Mouse (Mus musculus) liver, embryonic 16.5 days (tissue): ENCODE measurements at regions not wholly inside any gene's neighbourhood (a gene's known extent, or its start where the extent isn't known, plus 50 kb on each side); places are given as distances from the start of the nearest gene placed in this dataset.

ENCODE experiments used
- ATAC-seq: fragments of 200-750 bp; cut with Nextera tagmentation; 2 replicates; pipeline ENCODE4 v1.8.0; 2017; ENCODE audit warnings: low read depth, mild to moderate bottlenecking, moderate number of reproducible peaks, moderate library complexity
- H3K27ac ChIP-seq: fragments of 300-500 bp; sonication (generic); 2 replicates; pipeline ENCODE4 v1.5.1; 2014; ENCODE audit warnings: mild to moderate bottlenecking, low read length
- H3K27me3 ChIP-seq: fragments of 300-500 bp; sonication (generic); 2 replicates; pipeline ENCODE4 v1.6.1; 2014; ENCODE audit warnings: low read depth, low read length, mixed read lengths; ENCODE audit not compliant: control insufficient read depth, insufficient read depth
- H3K36me3 ChIP-seq: fragments of 300-500 bp; sonication (generic); 2 replicates; pipeline ENCODE4 v1.6.1; 2014; ENCODE audit warnings: mild to moderate bottlenecking; ENCODE audit not compliant: control insufficient read depth, insufficient read depth
- H3K4me1 ChIP-seq: fragments of 300-500 bp; sonication (generic); 2 replicates; pipeline ENCODE4 v1.6.1; 2014; ENCODE audit warnings: low read depth, low read length, mixed read lengths; ENCODE audit not compliant: control insufficient read depth
- H3K4me2 ChIP-seq: fragments of 300-500 bp; sonication (generic); 2 replicates; pipeline ENCODE4 v1.6.1; 2014; ENCODE audit warnings: low read depth, low read length, mixed read lengths
- H3K4me3 ChIP-seq: fragments of 300-500 bp; sonication (generic); 2 replicates; pipeline ENCODE4 v1.5.1; 2014; ENCODE audit warnings: low read depth, mild to moderate bottlenecking, low read length
- H3K9ac ChIP-seq: fragments of 300-500 bp; sonication (generic); 2 replicates; pipeline ENCODE4 v1.6.1; 2014; ENCODE audit warnings: low read depth, low read length
- H3K9me3 ChIP-seq: fragments of 300-500 bp; sonication (generic); replicated peaks from 2 replicates; pipeline ENCODE4 v1.6.1; 2016; ENCODE audit warnings: low read length; ENCODE audit not compliant: control insufficient read depth
- WGBS: fragments of 180-500 bp; shearing (Covaris S2); extraction: QIAGEN DNeasy Blood & Tissue Kit; methylation state at CpG from one replicate; pipeline ENCODE4 v1.1.7; 2014; ENCODE audit not compliant: insufficient replicate concordance; 5-methylcytosine and 5-hydroxymethylcytosine counted together

GRCm38 (mm10) chr10:21743396-21743795 lies 138.6 kb upstream of the Sgk1 start:
- Histone ChIP-seq H3K27ac (no peak overlapping the region), H3K4me3 (no peak overlapping the region), H3K4me1 (no peaks in the 10 kb centered on the region), H3K27me3 (no peaks in the 10 kb centered on the region), H3K4me2 (no peak overlapping the region), H3K9me3 (no peaks in the 10 kb centered on the region), H3K36me3 (no peaks in the 10 kb centered on the region), H3K9ac (no peak overlapping the region)
- no peak for ATAC-seq
- 66% methylated on average over 4 of the region's 4 CpGs for WGBS

GRCm38 (mm10) chr10:21744341-21744955 lies 137.5 kb upstream of the Sgk1 start:
- 55% methylated on average over 6 of the region's 6 CpGs for WGBS
- ATAC-seq = no peak
- H3K4me2 ChIP-seq = no peak overlapping the region
- no peak overlapping the region for H3K9ac ChIP-seq
- no peaks in the 10 kb centered on the region for H3K27me3 ChIP-seq
- no peaks in the 10 kb centered on the region for H3K36me3 ChIP-seq
- no peaks in the 10 kb centered on the region for H3K4me1 ChIP-seq
- H3K9me3 ChIP-seq = no peaks in the 10 kb centered on the region
- no peak overlapping the region for H3K27ac ChIP-seq
- no peak overlapping the region for H3K4me3 ChIP-seq

- no peaks in the 10 kb centered on the region for H3K9me3 ChIP-seq
- H3K4me2 ChIP-seq = no peak overlapping the region
- ATAC-seq = no peak
- no peaks in the 10 kb centered on the region for H3K4me1 ChIP-seq
- no peak overlapping the region for H3K4me3 ChIP-seq
- no peak overlapping the region for H3K27ac ChIP-seq
- 26% methylated on average over 4 of the region's 4 CpGs for WGBS
- H3K9ac ChIP-seq = no peak overlapping the region
- no peaks in the 10 kb centered on the region for H3K36me3 ChIP-seq
- no peaks in the 10 kb centered on the region for H3K27me3 ChIP-seq
Observed at GRCm38 (mm10) chr10:21745940-21746487, 136.0 kb upstream of the Sgk1 start.

GRCm38 (mm10) chr10:21746713-21747112 lies 135.3 kb upstream of the Sgk1 start:
- no peaks in the 10 kb centered on the region for H3K36me3 ChIP-seq
- no peak for ATAC-seq
- no peaks in the 10 kb centered on the region for H3K9me3 ChIP-seq
- no peak overlapping the region for H3K4me2 ChIP-seq
- no peak overlapping the region for H3K4me3 ChIP-seq
- H3K4me1 ChIP-seq = no peaks in the 10 kb centered on the region
- H3K27ac ChIP-seq = no peak overlapping the region
- WGBS = 21% methylated on average over 9 of the region's 9 CpGs
- no peaks in the 10 kb centered on the region for H3K27me3 ChIP-seq
- H3K9ac ChIP-seq = no peak overlapping the region

- Histone ChIP-seq H3K4me2 (no peak overlapping the region), H3K4me1 (no peaks in the 10 kb centered on the region), H3K9me3 (no peaks in the 10 kb centered on the region), H3K36me3 (no peaks in the 10 kb centered on the region), H3K4me3 (no peak overlapping the region), H3K27ac (no peak overlapping the region), H3K27me3 (no peaks in the 10 kb centered on the region), H3K9ac (no peak overlapping the region)
- no peak for ATAC-seq
- WGBS = 39% methylated on average over 6 of the region's 6 CpGs
Observed at GRCm38 (mm10) chr10:21751326-21751725, 130.7 kb upstream of the Sgk1 start.

GRCm38 (mm10) chr10:21752392-21752791 lies 129.6 kb upstream of the Sgk1 start:
- no peak for ATAC-seq
- Histone ChIP-seq H3K4me2 (no peak overlapping the region), H3K9me3 (no peaks in the 10 kb centered on the region), H3K9ac (no peak overlapping the region), H3K36me3 (no peaks in the 10 kb centered on the region), H3K4me3 (no peak overlapping the region), H3K4me1 (no peaks in the 10 kb centered on the region), H3K27me3 (no peaks in the 10 kb centered on the region), H3K27ac (no peak overlapping the region)
- 58% methylated on average over 3 of the region's 3 CpGs for WGBS

GRCm38 (mm10) chr10:21754763-21755548 lies 127.0 kb upstream of the Sgk1 start:
- no peak for ATAC-seq
- no peak overlapping the region for H3K27ac ChIP-seq
- no peaks in the 10 kb centered on the region for H3K4me1 ChIP-seq
- WGBS = 58% methylated on average over 12 of the region's 12 CpGs
- no peak overlapping the region for H3K4me3 ChIP-seq
- H3K9ac ChIP-seq = no peak overlapping the region
- H3K36me3 ChIP-seq = no peaks in the 10 kb centered on the region
- H3K9me3 ChIP-seq = no peaks in the 10 kb centered on the region
- no peaks in the 10 kb centered on the region for H3K27me3 ChIP-seq
- H3K4me2 ChIP-seq = no peak overlapping the region

- 67% methylated on average over 4 of the region's 4 CpGs for WGBS
- H3K4me1 ChIP-seq = no peaks in the 10 kb centered on the region
- H3K9me3 ChIP-seq = no peaks in the 10 kb centered on the region
- H3K4me2 ChIP-seq = no peak overlapping the region
- no peak overlapping the region for H3K27ac ChIP-seq
- no peak overlapping the region for H3K4me3 ChIP-seq
- H3K9ac ChIP-seq = no peak overlapping the region
- ATAC-seq = no peak
- no peaks in the 10 kb centered on the region for H3K27me3 ChIP-seq
- no peaks in the 10 kb centered on the region for H3K36me3 ChIP-seq
Observed at GRCm38 (mm10) chr10:21755717-21756116, 126.3 kb upstream of the Sgk1 start.

GRCm38 (mm10) chr10:21756811-21757210 lies 125.2 kb upstream of the Sgk1 start:
- H3K27me3 ChIP-seq = no peaks in the 10 kb centered on the region
- no peak overlapping the region for H3K4me2 ChIP-seq
- H3K9me3 ChIP-seq = no peaks in the 10 kb centered on the region
- H3K9ac ChIP-seq = no peak overlapping the region
- H3K27ac ChIP-seq = no peak overlapping the region
- no peaks in the 10 kb centered on the region for H3K4me1 ChIP-seq
- H3K36me3 ChIP-seq = no peaks in the 10 kb centered on the region
- no peak for ATAC-seq
- 65% methylated on average over 7 of the region's 7 CpGs for WGBS
- no peak overlapping the region for H3K4me3 ChIP-seq
